Mouse (Mus musculus) embryonic facial prominence, embryonic 15.5 days (tissue): ENCODE measurements around the gene Kansl3. TPM values are rescaled to one million over a fixed set of nuclear protein-coding genes. Genes with fewer than 3 reads are reported as not detected.

Experiments used
- ATAC-seq: fragments of 200-750 bp; cut with Nextera tagmentation; 2 replicates; pipeline ENCODE4 v1.8.0; 2017; ENCODE audit warnings: low read depth, moderate TSS enrichment; ENCODE audit not compliant: insufficient number of reproducible peaks, low FRiP score, low TSS enrichment
- H3K27ac ChIP-seq: fragments of 300-500 bp; sonication (generic); replicated peaks from 2 replicates; pipeline ENCODE4 v1.5.1; 2015; ENCODE audit warnings: mild to moderate bottlenecking, inconsistent platforms
- H3K27me3 ChIP-seq: fragments of 300-500 bp; sonication (generic); 2 replicates; pipeline ENCODE4 v1.6.1; 2015; ENCODE audit warnings: inconsistent platforms
- H3K36me3 ChIP-seq: fragments of 300-500 bp; sonication (generic); 2 replicates; pipeline ENCODE4 v1.6.1; 2015; ENCODE audit warnings: mild to moderate bottlenecking, inconsistent platforms
- H3K4me1 ChIP-seq: fragments of 300-500 bp; sonication (generic); 2 replicates; pipeline ENCODE4 v1.6.1; 2015; ENCODE audit warnings: inconsistent platforms
- H3K4me2 ChIP-seq: fragments of 300-500 bp; sonication (generic); replicated peaks from 2 replicates; pipeline ENCODE4 v1.6.1; 2015; ENCODE audit warnings: mild to moderate bottlenecking, inconsistent platforms
- H3K4me3 ChIP-seq: fragments of 300-500 bp; sonication (generic); replicated peaks from 2 replicates; pipeline ENCODE4 v1.5.1; 2015; ENCODE audit warnings: mild to moderate bottlenecking, inconsistent platforms
- H3K9ac ChIP-seq: fragments of 300-500 bp; sonication (generic); 2 replicates; pipeline ENCODE4 v1.6.1; 2015; ENCODE audit warnings: inconsistent platforms
- H3K9me3 ChIP-seq: fragments of 300-500 bp; sonication (generic); replicated peaks from 2 replicates; pipeline ENCODE4 v1.6.1; 2016; ENCODE audit warnings: inconsistent platforms
- WGBS: fragments of 180-500 bp; shearing (Covaris S2); methylation state at CpG from one replicate; pipeline ENCODE4 v1.1.7; 2015; 5-methylcytosine and 5-hydroxymethylcytosine counted together
- polyA plus RNA-seq: library from polyadenylated mRNA; unstranded; fragments of >200 nt; fragmentation: Nextera tagmentation; extraction: Ambion mirVana; gene quantifications from 2 replicates; pipeline ENCODE4 v1.2.1, GENCODE M21; 2015

The Kansl3 gene
- polyA plus RNA-seq, 1 experiment from 2014 or later, result 42.2 TPM

DNA sequence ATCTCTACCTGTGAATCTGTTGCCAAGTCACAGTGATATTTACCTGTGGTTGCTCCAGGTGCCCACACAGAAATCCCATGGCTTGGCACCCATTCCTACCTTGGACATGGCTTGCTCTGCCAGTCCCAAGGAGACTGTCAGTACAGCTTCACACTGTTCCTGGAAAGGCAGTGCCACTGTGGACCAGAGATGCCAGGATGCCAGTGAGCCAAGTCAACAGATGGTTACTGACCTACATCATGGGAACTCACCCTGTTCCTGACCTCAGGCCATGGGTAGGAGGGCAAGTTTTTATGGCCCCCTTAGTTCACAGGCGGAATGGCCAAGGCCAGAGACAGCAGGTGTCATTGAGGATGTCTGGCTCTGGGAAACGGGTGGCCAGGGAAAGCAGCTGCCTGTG is 47.8 kb downstream of the Kansl3 start:
- Histone ChIP-seq H3K9ac (no peak overlapping the region), H3K27ac (no peak overlapping the region), H3K4me2 (no peak overlapping the region), H3K4me1 (peaks cover 18% of the 10 kb centered on the region), H3K9me3 (no peaks in the 10 kb centered on the region), H3K27me3 (no peaks in the 10 kb centered on the region), H3K36me3 (peaks cover 29% of the 10 kb centered on the region), H3K4me3 (no peak overlapping the region)
- WGBS, result 82% methylated on average over 2 of the region's 2 CpGs
- ATAC-seq, result no peak

DNA sequence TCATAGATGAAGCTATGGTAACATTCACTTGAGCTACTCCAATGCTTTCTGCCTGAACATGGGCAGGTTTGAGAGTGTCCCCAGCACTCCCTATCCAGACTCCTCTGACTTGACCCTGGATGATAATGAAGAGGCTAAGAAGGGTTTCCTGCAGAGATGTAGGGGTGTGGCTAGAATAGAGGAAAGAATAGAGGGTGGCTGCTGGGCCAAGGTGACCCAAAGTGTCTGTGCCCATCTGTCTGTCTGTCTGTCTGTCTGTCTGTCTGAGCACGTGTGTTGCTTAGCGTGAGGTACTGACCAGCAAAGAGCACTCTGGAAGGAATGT is 53.2 kb downstream of the Kansl3 start:
- ATAC-seq, result no peak
- 0 out of 2 replicates have a peak, but pooled peaks cover 16% of the 10 kb centered on the region for H3K36me3 ChIP-seq
- 85% methylated on average over 2 of the region's 2 CpGs for WGBS

DNA sequence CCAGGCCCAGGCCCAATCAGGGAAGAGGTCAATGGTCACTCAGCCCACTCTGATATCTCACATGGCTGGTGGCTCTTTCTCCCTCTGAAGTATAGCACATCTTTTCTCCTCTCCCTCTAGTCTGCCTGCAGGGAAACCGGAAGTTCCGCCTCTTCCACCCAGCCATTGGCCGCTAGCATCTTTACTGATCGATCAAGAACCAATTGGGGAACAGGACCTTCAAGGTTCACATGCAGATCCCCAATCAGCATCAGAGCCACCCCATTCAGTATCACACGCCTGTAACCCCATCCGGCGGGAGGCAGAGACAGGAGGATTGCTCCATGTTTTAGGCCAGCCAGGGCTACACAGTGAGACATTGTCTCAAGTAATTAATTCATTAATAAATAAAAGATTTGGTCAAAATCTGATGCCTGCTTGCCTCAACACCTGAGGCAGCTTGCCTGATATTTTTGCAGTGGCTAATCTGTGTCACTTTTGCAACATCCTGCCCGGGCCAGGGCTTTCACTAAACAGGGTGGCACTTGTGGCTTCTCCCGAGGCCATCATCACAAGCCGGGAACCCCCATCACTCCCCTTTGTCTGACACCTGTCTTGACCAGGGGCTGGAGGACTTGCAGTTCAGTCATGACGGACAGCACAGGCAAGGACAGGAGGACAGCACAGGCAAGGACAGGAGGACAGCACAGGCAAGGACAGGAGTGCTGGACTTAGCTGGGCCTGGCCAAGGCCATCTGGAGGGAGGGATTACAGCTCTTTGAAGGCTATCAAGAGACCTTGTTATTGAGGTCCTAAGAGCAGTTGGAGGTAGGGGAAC is 53.8 kb downstream of the Kansl3 start:
- Histone ChIP-seq H3K4me2 (no peak overlapping the region), H3K4me3 (no peak overlapping the region), H3K27ac (no peak overlapping the region), H3K27me3 (no peaks in the 10 kb centered on the region), H3K9me3 (no peaks in the 10 kb centered on the region), H3K9ac (no peak overlapping the region), H3K4me1 (no peaks in the 10 kb centered on the region), H3K36me3 (0 out of 2 replicates have a peak, but pooled peaks cover 10% of the 10 kb centered on the region)
- 90% methylated on average over 11 of the region's 11 CpGs for WGBS
- ATAC-seq, result no peak

More for the DNA sequence above, 53.2 kb downstream of the Kansl3 start:
- no peaks in the 10 kb centered on the region for H3K27me3 ChIP-seq
- no peak overlapping the region for H3K27ac ChIP-seq
- H3K4me2 ChIP-seq, result no peak overlapping the region
- no peaks in the 10 kb centered on the region for H3K9me3 ChIP-seq
- H3K4me1 ChIP-seq, result no peaks in the 10 kb centered on the region
- no peak overlapping the region for H3K4me3 ChIP-seq
- H3K9ac ChIP-seq, result no peak overlapping the region

DNA sequence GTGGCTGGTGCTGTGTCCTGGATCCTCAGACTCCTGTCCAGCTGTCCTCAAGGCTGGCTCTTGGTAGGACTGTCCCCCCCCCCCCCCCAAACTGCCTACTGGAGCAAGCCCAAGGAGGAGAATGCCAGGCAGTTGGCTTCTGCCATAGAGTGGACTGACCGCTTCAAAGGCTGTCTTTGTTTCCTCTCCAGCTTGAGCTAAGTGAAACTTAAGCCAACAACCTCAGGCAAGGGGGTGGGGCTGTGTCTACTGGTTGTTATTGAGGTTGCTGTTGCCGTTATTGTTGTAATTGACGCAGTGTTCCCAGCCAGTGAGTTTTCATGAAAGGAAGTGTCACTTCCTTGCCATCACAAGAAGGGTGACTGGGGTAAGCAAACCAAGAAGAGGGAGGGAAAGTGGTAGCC is 59.5 kb downstream of the Kansl3 start:
- Histone ChIP-seq H3K27me3 (peaks cover 8% of the 10 kb centered on the region; the same call in 1 of the 2 replicates), H3K4me2 (peak overlapping the region; percentile 91), H3K4me1 (peaks cover 28% of the 10 kb centered on the region), H3K9ac (no peak overlapping the region), H3K36me3 (no peaks in the 10 kb centered on the region), H3K27ac (no peak overlapping the region), H3K4me3 (peak overlapping the region; percentile 71), H3K9me3 (no peaks in the 10 kb centered on the region)
- ATAC-seq, result no peak
- WGBS, result 20% methylated on average over 3 of the region's 3 CpGs

DNA sequence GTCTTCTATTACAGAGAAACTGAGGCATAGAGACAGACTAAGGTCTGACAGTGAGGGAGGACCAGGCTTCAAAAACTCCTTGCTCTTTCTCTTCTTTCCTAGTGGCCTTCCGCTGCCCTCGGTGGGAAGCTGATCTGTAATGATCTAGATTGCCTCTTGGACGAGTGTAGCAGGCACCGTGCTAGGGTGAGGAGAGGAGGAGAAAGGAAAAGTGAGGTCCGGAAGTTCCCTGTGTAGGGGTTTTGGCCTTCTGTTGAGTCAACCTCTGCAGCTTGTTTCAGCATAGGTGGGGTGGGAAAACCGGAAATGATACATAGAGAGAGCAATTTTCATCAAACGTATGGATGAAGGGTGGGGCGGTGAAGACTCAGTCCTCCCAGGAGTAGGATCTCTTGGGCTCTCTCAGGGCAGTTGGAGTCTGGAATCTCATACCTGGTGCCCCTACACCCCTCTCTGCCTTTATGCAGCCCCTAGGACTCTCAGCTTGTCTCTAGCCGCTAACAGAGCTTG is 60.0 kb downstream of the Kansl3 start:
- H3K9ac ChIP-seq, result no peak overlapping the region
- H3K9me3 ChIP-seq, result no peaks in the 10 kb centered on the region
- 52% methylated on average over 9 of the region's 9 CpGs for WGBS
- H3K27me3 ChIP-seq, result peaks cover 8% of the 10 kb centered on the region; the same call in 1 of the 2 replicates
- peak overlapping the region; percentile 71 for H3K4me3 ChIP-seq
- peak overlapping the region; percentile 91 for H3K4me2 ChIP-seq
- no peak for ATAC-seq
- H3K4me1 ChIP-seq, result peaks cover 33% of the 10 kb centered on the region
- no peaks in the 10 kb centered on the region for H3K36me3 ChIP-seq
- H3K27ac ChIP-seq, result no peak overlapping the region

DNA sequence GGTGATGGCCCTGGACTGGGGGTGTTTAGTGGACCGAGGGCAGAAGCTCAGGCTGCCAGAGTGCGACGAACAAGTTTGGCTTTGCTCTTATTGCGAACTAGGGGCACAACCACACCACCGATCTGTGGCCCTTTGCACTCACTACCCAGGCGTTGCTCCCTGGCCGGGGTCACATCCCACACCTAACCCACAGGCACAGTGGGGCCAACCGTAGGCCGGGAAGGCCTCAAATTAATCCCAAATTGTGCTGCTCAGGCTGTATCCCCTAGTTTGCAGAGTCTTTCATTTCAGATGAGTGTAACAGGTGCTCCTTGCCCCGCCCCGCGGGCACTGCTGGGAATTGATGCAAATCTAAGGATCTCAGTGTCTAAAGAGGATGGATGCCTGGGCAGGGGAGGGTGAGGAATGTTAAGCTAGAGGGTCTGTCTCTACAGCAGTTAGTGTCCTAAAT is 60.5 kb downstream of the Kansl3 start:
- Histone ChIP-seq H3K4me2 (peak overlapping the region; percentile 91), H3K27ac (peak overlapping the region; percentile 88; the same call in 1 of the 2 replicates), H3K27me3 (peaks cover 8% of the 10 kb centered on the region; the same call in 1 of the 2 replicates), H3K4me3 (peak overlapping the region; percentile 71), H3K36me3 (no peaks in the 10 kb centered on the region), H3K9ac (peak overlapping the region; percentile 51; the same call in 1 of the 2 replicates), H3K9me3 (no peaks in the 10 kb centered on the region), H3K4me1 (peaks cover 36% of the 10 kb centered on the region)
- WGBS, result 5% methylated on average over 12 of the region's 12 CpGs
- no peak for ATAC-seq

DNA sequence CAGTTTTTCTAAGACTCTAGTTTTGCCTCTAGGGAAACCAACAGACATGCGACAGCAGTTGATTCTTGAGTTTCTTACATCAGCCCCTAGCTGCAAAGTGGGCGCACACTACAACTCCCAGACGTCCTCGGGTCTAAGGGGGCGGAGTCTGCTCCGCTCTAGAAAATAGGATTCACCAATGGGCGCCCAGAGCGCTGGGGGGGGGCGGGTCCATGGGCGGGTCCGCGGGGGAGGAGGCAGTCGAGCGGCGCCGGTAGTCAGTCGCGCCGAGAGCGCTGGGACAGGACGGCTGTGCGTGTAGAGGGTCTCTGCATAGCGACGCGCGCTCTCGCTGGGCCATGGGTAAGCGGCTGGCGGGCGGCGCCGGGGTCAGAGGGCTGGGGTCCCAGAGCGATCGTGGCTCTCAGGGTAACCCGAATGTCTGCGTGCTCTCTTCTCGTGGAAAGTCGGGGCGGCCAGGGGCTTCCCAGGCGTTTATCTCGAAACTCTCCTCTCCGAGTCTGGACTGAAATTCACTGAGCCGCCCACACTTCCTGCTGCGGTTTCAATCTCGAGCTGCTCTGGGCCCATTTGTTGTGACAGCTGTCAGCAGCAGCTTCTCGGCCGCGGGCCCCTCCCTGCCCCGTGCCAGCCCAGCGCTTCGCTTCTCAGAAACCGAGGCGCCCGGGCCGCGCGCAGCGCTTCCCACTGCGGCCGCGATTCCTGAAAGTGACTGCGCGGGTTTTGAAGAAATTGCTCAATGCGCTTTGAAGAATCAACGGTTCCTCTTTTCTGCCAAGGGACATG is 61.3 kb downstream of the Kansl3 start, which contains the start of gene Arid5a:
Gene Arid5a, plus strand, starts transcription at position 239 of the 786 bp plus-strand sequence.
- H3K27me3 ChIP-seq, result peaks cover 8% of the 10 kb centered on the region; the same call in 1 of the 2 replicates
- peaks cover 42% of the 10 kb centered on the region for H3K4me1 ChIP-seq
- H3K4me2 ChIP-seq, result peak within 1 kb of the TSS; percentile 91
- H3K4me3 ChIP-seq, result peak within 1 kb of the TSS; percentile 71
- ATAC-seq, result peak; percentile 88
- H3K27ac ChIP-seq, result peak within 1 kb of the TSS; percentile 88
- no peaks in the 10 kb centered on the region for H3K36me3 ChIP-seq
- H3K9me3 ChIP-seq, result no peaks in the 10 kb centered on the region
- WGBS, result under 1% methylated on average over 65 of the region's 65 CpGs
- peak within 1 kb of the TSS; percentile 51 for H3K9ac ChIP-seq

DNA sequence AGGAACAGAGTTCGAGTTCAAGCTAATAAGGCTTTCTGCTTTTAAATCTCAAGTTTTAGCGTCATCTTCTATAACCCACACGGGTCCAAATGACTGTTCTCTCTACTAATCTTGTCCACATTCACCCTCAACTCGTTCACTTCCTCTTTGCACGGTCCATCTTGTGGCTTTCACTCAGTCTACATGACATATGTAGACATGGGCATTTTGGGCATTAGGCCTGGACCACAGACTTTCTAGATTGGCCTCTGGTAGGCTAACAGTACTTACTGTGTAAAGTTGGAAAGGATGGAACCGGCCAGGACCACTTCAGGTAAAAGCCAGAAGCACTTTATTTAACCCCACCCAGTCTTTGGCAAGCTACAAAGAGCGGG is 61.9 kb downstream of the Kansl3 start:
- Histone ChIP-seq H3K9ac (no peak overlapping the region), H3K36me3 (no peaks in the 10 kb centered on the region), H3K9me3 (no peaks in the 10 kb centered on the region), H3K4me1 (peaks cover 42% of the 10 kb centered on the region), H3K4me2 (no peak overlapping the region), H3K27me3 (peaks cover 12% of the 10 kb centered on the region; the same call in 1 of the 2 replicates), H3K4me3 (no peak overlapping the region), H3K27ac (no peak overlapping the region)
- ATAC-seq, result no peak
- 65% methylated on average over 7 of the region's 7 CpGs for WGBS

DNA sequence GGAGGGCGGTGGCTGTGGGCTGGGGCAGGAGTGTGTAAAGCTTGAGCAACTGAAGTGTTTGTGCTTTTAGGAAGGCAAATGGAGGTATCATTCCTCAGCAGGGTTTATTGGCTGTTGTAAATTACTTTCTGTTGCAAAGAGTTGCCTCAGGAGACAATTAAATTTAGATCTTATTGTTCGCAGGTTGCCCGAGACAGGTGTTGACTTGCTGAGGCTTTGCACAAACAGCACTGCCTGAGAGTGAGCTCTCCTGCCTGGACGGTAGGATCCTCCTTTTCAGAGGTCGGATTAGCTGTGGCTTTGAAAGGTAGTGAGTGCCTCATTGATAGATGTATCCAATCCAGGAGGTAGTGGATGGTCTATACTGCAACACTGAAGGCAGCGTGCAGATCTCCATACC is 62.9 kb downstream of the Kansl3 start:
- no peak overlapping the region for H3K4me2 ChIP-seq
- peaks cover 42% of the 10 kb centered on the region for H3K4me1 ChIP-seq
- H3K27me3 ChIP-seq, result peaks cover 20% of the 10 kb centered on the region; the same call in 1 of the 2 replicates
- H3K27ac ChIP-seq, result no peak overlapping the region
- H3K4me3 ChIP-seq, result no peak overlapping the region
- H3K9me3 ChIP-seq, result no peaks in the 10 kb centered on the region
- 61% methylated on average over 6 of the region's 6 CpGs for WGBS
- ATAC-seq, result no peak
- H3K36me3 ChIP-seq, result no peaks in the 10 kb centered on the region
- H3K9ac ChIP-seq, result no peak overlapping the region

DNA sequence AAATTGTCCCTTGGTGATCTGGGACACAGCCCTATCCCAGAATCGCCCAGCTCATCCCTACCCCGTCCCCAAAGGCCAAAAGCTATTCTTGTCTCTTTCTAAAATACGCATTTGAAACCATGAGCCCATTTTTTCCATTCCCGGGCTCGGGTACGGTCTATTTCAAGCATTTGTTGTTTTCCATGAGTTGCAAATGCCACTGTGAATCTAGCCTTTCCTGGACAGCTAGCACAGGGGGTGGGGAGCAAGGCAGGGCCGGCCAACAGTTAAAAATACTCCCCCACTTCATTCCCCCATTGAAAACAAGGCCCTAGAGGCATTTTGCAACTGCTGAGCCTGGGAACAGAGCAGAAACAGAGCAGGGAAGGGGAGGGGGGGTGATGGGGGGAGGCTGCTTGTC is 64.2 kb downstream of the Kansl3 start:
- no peak overlapping the region for H3K9ac ChIP-seq
- peak overlapping the region; percentile 17; the same call in 1 of the 2 replicates for H3K27ac ChIP-seq
- peaks cover 33% of the 10 kb centered on the region for H3K27me3 ChIP-seq
- peaks cover 40% of the 10 kb centered on the region for H3K4me1 ChIP-seq
- no peak overlapping the region for H3K4me2 ChIP-seq
- no peaks in the 10 kb centered on the region for H3K9me3 ChIP-seq
- ATAC-seq, result no peak
- no peak overlapping the region for H3K4me3 ChIP-seq
- no peaks in the 10 kb centered on the region for H3K36me3 ChIP-seq
- 43% methylated on average over 7 of the region's 7 CpGs for WGBS
